In genomic region chr4:98063280-98063679, GRCm38 (mm10) we compare ENCODE assay signal across 19 mouse cellular contexts.
DNase-seq lines count a peak whose midpoint lies in the region; ATAC-seq and TF ChIP-seq lines count a peak whose summit lies in the region.
"Had no signal": no experiment of that assay in that cellular context is flagged by ENCODE, and none has a peak within 500 bp of the region (broad histone marks: within the 10 kb centered on the region; RNA-seq: fewer than 3 reads in every experiment).

No protein-coding gene starts in this region.

- no peak for TF ChIP-seq CTCF in kidney, adult 2 months (conservative IDR thresholded peaks at IDR 0.05; ENCODE audit: insufficient read depth, insufficient read length, low read depth, low read length)

- no peaks in the 10 kb centered on the region for H3K9me3 ChIP-seq in kidney, embryonic 16.5 days (ENCODE audit: low read length)
- H3K9me3 ChIP-seq: embryonic facial prominence, embryonic 12.5 days; forebrain, embryonic 15.5 days; heart, embryonic 15.5 days; hindbrain, embryonic 13.5 days had no signal

- H3K36me3 ChIP-seq in kidney, adult 2 months (ENCODE audit: control insufficient read depth, insufficient read depth, low read length) = peaks cover 2% of the 10 kb centered on the region; the same call in 1 of the 2 replicates
- peaks cover 7% of the 10 kb centered on the region; the same call in 1 of the 2 replicates for H3K36me3 ChIP-seq in kidney, embryonic 16.5 days (ENCODE audit: insufficient read depth, low read length)

- 53% methylated on average over 3 of the region's 3 CpGs for WGBS in kidney, adult 2 months
- WGBS in kidney, embryonic 16.5 days = 26% methylated on average over 3 of the region's 3 CpGs

- no peak overlapping the region for H3K4me2 ChIP-seq in kidney, embryonic 16.5 days (replicated peaks; ENCODE audit: low read depth, low read length)
- H3K4me2 ChIP-seq: embryonic facial prominence, embryonic 12.5 days; forebrain, embryonic 15.5 days; heart, embryonic 15.5 days; hindbrain, embryonic 13.5 days had no signal

- no peak overlapping the region for H3K4me3 ChIP-seq in kidney, adult 2 months (ENCODE audit: insufficient read depth, low read depth, low read length)
- H3K4me3 ChIP-seq in kidney, embryonic 16.5 days (ENCODE audit: low read length) = no peak overlapping the region
- H3K4me3 ChIP-seq: embryonic facial prominence, embryonic 12.5 days; forebrain, embryonic 15.5 days; heart, embryonic 15.5 days; hindbrain, embryonic 13.5 days had no signal

- H3K27ac ChIP-seq in kidney, adult 2 months (ENCODE audit: insufficient read depth, low read depth, low read length) = no peak overlapping the region
- H3K27ac ChIP-seq in kidney, embryonic 16.5 days (ENCODE audit: low read length) = peak overlapping the region; percentile 70; the same call in 1 of the 2 replicates
- H3K27ac ChIP-seq: embryonic facial prominence, embryonic 12.5 days; forebrain, embryonic 15.5 days; heart, embryonic 15.5 days; hindbrain, embryonic 13.5 days had no signal

- no peaks in the 10 kb centered on the region for H3K4me1 ChIP-seq in kidney, adult 2 months (ENCODE audit: control insufficient read depth, insufficient read depth, low read length)
- peaks cover 12% of the 10 kb centered on the region; the same call in 1 of the 2 replicates for H3K4me1 ChIP-seq in kidney, embryonic 16.5 days (ENCODE audit: insufficient read depth, low read length)
- H3K4me1 ChIP-seq: embryonic facial prominence, embryonic 12.5 days; forebrain, embryonic 15.5 days; heart, embryonic 15.5 days; hindbrain, embryonic 13.5 days had no signal

- peak; percentile 85 for ATAC-seq in kidney, embryonic 16.5 days (ENCODE audit: low FRiP score, low TSS enrichment)
- ATAC-seq: forebrain, embryonic 15.5 days had no signal

- no peaks in the 10 kb centered on the region for H3K27me3 ChIP-seq in kidney, adult 2 months (replicated peaks; ENCODE audit: control insufficient read depth, insufficient read depth, low read length)
- no peaks in the 10 kb centered on the region for H3K27me3 ChIP-seq in kidney, embryonic 16.5 days (ENCODE audit: insufficient read depth, low read length)
- H3K27me3 ChIP-seq: CH12.LX; embryonic facial prominence, embryonic 12.5 days; forebrain, embryonic 15.5 days; heart, embryonic 15.5 days; hindbrain, embryonic 13.5 days had no signal

- peak; percentile 39 for DNase-seq in kidney, adult 2 months
- DNase-seq in kidney, postnatal 25 days = no peak
- DNase-seq in kidney, postnatal 4 days = no peak
- DNase-seq in NIH3T3 (ENCODE audit: low read depth) = peak; percentile 61
- DNase-seq in kidney, postnatal 14 days = peak; percentile 17
- no peak for DNase-seq in urinary bladder, adult 2 months (ENCODE audit: low spot score)
- no peak for DNase-seq in cerebellum, adult 9-11 months
- DNase-seq: adrenal gland, adult 2 months; adrenal gland, postnatal 25 days; cerebellum, adult 18-20 months; cerebellum, postnatal 10 days; gastrocnemius, postnatal 36 days; heart, postnatal 14 days had no signal

- H3K9ac ChIP-seq in kidney, embryonic 16.5 days (replicated peaks; ENCODE audit: low read length) = no peak overlapping the region
- H3K9ac ChIP-seq: embryonic facial prominence, embryonic 12.5 days; forebrain, embryonic 15.5 days; heart, embryonic 15.5 days; hindbrain, embryonic 13.5 days had no signal

- TF ChIP-seq POLR2A in kidney, adult 2 months (IDR thresholded peaks at IDR 0.05; ENCODE audit: low read depth, low read length) = no peak

Comparison
In these comparisons a context has a peak if more than half of its experiments do, and no peak if none do; other contexts are left out.
1. DNase-seq: peak in kidney, adult 2 months (single experiment), NIH3T3 (single experiment) and kidney, postnatal 14 days (single experiment); none in kidney, postnatal 25 days (0 of 2), kidney, postnatal 4 days (0 of 2), urinary bladder, adult 2 months (single experiment) and cerebellum, adult 9-11 months (single experiment).